Mouse (Mus musculus) gastrocnemius, postnatal 36 days (tissue): ENCODE data around the gene Acap3. TPM values are rescaled to one million over a fixed set of nuclear protein-coding genes. Genes with fewer than 3 reads are reported as not detected.

Source experiments
- DNase-seq, 2 experiments: peaks; one replicate each; pipeline ENCODE4 v3.0.0; 2022
- intact Hi-C: fragments of 180-260 bp; cut with DNase I; formaldehyde crosslinking; loops from one replicate; pipeline ENCODE4 v1.15.1; 2025
- total RNA-seq, 2 experiments: library from RNA; stranded (reverse); gene quantifications; 2 replicates each; pipeline ENCODE4 v1.2.3; 2021

Gene Acap3
- total RNA-seq, 2 experiments from 2014 or later: 7.4 to 7.8 TPM

DNA sequence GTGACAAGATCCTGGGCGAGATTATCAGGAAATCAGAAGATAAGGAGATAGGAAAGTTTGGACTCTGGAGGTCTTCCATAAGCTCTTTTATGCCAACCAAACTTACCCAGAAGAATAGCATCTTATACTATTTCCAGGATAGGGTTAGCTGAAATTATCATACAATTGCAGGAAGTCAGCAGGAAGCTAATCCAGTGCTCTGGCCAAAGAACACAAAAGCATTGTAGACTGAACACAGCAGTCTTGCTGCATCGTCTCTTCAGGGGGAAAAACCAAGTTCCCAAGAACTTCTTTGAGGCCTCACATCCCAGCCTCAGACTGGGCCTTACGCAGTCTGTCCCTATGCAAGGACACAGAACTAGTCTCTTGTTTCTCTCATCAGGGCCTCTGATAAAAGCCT, 8.0 kb upstream of the Acap3 start:
- DNase-seq: no peak
- intact Hi-C loops: no loop called here

DNA sequence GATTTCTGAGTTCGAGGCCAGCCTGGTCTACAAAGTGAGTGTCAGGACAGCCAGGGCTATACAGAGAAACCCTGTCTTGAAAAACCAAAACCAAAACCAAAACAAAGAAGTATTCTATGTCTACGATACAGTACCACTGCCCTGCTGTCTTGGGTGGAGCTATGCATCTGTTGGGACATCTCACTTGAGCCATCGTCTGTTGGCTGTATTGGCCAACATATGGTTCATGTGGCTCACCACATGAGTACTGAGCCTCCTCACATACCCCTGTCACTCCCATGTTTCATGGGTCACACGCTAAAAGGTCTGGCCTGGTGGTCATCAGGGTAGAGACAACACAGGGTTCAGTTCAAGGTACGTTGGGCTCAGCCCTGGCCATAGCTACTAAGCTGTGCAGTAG, 5.3 kb upstream of the Acap3 start:
- intact Hi-C loops: no loop called here
- no peak for DNase-seq

DNA sequence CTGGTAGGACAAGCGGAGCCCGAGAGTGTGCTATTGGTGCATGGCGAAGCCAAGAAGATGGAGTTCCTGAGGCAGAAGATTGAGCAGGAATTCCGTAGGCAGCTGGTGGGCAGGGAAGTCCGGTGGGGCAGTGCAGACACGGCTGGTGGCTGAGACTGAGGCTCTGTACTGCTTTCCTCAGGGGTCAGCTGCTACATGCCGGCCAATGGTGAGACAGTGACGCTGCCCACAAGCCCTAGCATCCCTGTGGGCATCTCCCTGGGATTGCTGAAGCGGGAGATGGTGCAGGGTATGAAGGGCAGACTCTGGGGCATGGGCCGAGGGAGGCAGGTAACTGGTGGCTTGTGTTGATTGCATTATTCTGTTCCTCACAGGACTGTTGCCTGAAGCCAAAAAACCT, 3.9 kb upstream of the Acap3 start:
- intact Hi-C loops: no loop called here
- no peak for DNase-seq

DNA sequence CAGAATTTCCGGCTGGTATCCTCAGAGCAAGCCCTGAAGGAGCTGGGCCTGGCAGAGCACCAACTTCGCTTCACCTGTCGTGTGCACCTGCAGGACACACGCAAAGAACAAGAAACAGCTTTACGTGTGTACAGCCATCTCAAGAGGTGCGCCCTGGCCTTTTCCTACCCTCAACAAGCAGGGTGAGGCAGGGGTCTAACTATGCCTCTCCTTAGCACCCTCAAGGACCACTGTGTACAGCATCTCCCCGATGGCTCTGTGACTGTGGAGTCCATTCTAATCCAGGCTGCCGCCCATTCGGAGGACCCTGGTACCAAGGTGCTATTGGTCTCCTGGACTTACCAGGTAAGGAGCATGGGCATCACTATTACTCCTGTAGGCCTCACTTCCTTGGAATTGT, 3.4 kb upstream of the Acap3 start:
- no peak for DNase-seq
- intact Hi-C loops: no loop called here

DNA sequence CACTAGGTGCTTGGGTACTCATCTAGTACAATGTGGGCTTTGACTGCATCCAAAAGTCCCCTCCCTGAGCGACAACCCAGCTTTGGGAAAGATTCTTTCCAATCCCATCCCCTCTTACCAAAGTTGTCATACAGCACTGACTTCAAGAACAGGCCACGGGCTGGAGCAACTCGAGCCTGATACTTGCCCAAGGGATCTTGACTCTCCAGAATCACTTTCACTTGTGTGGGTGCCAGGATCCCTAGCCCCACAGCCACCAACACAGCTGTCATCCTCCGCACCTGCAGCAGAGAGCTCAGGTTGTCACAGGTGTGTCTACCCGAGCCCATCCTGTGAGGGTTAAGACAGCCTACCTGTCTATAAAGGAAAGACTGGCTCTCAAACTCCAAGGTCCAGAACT, 2.3 kb upstream of the Acap3 start:
- intact Hi-C loops: no loop called here

DNA sequence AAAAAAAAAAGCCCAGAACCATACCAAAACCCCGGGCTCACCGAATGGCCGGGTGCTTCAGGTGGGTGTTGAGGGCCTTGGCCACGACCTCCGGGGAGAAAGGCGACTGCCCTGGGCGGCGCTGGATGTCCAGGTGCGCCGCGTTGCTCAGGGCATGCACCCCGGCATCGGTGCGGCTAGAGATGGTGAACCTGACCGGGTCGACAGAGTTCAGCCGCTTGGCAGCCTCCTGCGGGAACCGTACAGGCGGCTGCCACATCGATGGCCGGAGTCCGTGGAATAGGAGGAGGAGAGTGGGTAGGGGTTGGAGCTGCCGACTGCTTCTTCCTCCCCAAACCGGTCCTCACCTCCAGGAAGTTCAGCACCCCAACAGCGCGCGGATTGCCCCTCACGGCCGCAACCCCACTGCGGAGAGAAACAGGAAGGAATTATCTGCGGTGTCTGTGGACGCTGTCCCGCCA, 581 bp upstream of the Acap3 start:
- DNase-seq: no peak
- intact Hi-C loops: loop anchor here (5.0 kb wide), 1 partner anchor 51 kb away; the partner anchor contains the start of gene Ube2j2

More for the DNA sequence above, 2.3 kb upstream of the Acap3 start:
- no peak for DNase-seq

DNA sequence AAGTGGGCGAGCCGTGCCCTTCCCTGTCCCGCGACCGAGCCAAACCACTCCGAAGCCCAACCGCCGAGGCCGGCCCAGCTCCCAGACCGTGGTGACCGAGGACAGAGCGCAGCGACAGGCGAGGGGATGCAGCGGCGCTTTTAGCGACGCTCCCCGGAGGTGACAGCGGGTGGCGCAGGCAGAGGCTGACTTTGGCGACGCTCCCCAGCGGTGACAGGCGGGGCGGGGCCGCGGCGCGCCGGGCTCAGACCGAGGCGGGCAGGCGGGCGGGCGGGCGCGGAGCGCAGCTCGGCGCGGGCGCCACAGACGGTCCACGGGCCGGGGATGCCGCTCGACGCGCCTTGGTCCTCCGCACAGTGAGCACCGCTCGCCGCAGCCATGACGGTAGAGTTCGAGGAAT, 395 bp downstream of the Acap3 start:
- intact Hi-C loops: loop anchor here (5.0 kb wide), 1 partner anchor 50 kb away; the partner anchor contains the start of gene Ube2j2

DNA sequence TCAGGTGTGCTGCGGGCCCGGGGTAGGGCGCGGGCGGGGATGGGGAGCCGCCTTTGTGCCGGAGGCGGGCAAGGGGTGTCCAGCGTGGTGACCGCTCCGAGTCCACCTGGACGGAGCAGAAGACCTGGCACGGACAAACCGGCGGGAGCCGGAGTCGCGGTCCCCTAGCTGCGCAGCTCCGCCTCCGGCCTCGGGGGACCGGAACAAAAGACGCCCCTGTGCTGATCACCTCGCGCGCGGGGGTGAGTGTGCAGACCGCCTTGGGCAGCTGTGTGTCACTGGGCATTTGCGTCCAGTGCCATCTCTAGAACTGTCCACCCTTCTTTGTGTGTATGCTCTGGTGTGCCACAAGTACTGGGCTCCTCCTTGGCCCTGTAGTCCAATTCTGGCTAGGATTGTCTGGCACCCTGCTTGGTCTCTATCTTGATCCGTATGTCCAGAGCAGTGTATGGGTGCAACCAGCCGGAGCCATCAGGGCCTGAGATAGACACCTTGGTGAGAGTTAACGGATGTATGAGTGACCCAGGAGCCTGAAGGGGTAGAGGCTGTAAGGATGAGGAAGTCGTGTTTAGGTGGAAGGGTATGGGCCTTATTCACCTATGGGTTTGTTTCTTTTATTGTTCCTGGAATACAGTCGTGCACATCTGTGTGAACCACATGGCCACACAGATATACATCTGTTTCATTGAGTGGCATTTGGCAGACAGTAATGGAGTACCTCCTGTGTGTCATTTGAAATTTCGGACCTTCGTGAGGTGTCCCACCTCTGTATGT, 1.0 kb downstream of the Acap3 start:
- DNase-seq: no peak
- intact Hi-C loops: loop anchor here (5.0 kb wide), 1 partner anchor 50 kb away; the partner anchor contains the start of gene Ube2j2

More for the DNA sequence above, 395 bp downstream of the Acap3 start:
- DNase-seq: peak; percentile 78 to 86

DNA sequence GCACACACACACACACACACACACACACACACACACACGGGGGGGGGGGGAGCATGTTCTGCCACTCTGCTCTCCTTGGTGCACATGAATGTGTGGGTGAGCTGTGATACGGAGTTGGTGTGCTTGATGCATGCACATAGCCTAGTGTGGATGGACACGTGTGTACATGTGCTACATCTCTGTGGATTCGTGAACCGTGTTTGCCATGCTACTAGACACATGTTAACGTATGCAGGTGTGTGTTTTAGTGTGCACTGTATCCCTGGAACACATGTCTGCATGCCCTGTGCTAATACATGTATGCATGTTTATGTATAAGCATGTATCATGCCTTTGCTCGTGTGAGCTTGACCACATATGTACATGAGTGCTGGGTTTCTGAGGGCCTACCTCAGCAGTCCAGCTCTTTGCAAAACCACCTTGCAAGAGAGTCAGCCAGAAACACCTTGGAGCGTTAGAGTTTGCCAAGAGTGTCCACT, 1.6 kb downstream of the Acap3 start:
- intact Hi-C loops: loop anchor here (5.0 kb wide), 1 partner anchor 49 kb away; the partner anchor contains the start of gene Ube2j2
- DNase-seq: no peak

DNA sequence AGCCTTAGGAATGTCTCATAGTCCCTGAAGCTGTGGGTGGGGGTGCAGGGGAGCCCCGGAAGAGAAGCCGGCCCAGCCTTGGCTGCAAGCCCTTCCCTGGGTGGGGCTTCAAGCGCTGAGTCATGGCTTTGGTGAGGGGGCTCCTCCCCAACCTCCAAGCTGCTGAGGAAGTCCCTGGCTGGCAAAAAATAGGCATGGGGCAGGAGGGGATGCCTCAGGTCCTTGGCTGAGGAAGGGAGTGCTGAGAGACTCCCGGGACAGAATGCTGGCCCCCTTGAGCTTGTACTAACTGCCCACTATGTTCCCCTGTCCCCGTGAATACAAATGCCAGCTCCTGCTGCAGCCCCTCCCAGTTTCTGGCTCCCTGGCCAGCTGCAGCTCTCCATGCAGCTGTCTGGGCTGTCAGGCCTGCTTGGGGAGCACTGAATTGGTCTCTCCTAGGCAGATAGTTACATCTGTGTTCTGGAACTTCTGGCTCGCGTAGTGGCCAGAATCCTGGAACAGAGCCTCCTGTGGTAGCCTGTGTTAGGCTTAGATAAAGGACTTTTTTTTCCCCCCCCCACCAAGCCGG, 2.8 kb downstream of the Acap3 start:
- peak; percentile 81 to 82 for DNase-seq
- intact Hi-C loops: loop anchor here (5.0 kb wide), 1 partner anchor 48 kb away; the partner anchor contains the start of gene Ube2j2

DNA sequence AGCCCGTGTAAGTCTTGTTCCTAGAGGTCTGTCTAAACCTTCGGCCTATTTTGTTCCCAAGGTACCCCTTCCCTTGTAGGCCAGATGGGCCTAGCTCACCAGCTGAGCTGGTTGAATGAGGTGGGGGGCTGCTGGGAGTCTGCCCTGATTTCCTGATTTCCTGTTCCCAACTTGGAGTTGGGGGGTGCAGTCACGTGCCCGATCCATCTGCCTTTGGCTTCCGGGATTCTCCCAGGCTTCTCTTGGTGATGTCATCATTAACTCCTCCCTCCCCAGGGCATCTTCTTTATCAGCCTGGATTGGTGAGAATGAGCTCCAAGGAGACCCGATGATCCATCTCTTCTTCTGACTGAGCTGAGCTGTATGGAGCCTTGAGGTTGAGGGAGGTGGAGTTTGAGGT, 3.6 kb downstream of the Acap3 start:
- intact Hi-C loops: no loop called here
- DNase-seq: peak in 1 of 2 experiments; percentile 67

DNA sequence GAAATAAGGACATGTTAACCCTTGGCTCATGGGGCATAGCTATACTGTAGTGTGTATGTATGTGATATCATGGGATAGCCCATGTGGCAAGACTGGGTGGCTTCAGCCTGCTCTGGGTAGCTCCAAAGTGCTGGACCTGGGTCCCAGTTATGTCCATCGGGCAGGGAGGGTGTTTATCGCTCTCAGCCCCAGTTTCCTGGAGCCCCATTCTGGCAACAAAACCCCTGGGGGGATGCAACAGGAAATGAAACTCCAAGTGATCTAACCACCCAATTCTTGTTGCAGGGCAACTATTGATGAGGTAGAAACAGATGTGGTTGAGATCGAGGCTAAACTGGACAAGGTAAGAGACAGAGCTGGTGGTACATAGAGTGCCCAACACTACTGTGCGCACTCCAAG, 4.2 kb downstream of the Acap3 start:
- DNase-seq: no peak
- intact Hi-C loops: no loop called here

DNA sequence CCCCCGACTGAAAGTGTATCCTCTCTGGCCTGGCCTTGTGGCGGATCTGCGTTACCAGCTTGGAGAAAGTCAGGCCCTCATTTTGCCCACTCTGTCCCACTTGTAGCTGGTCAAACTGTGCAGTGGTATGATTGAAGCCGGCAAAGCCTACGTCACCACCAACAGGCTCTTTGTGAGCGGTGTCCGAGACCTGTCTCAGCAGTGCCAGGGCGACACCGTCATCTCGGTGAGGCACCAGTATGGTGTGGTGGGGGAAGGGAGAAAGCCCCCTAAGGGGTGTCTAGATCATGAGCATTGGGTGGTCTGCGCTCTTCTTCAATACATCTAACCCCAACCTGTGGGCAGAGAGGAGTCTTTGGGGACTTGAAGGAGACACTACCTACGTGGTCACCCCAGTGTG, 4.8 kb downstream of the Acap3 start:
- no peak for DNase-seq
- intact Hi-C loops: no loop called here

DNA sequence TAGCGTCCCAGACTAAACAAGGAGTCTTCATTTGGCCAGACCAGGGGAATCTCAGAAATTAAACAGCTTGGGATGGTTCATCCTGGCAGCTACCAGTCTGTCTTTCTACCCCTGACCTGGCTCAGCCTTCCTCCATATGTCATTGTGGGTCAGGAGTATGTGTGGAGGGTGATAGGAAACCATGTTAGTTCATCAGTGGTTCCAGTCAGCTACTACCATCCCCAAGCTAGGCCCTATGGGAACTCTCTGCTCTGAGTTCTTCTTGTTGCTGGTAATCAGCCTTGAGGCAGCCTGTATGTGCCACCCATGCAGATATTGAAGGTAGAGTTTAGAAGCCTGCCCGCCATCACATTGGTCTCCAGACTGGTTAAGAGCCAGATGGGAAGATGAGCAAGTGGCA, 6.7 kb downstream of the Acap3 start:
- DNase-seq: no peak

DNA sequence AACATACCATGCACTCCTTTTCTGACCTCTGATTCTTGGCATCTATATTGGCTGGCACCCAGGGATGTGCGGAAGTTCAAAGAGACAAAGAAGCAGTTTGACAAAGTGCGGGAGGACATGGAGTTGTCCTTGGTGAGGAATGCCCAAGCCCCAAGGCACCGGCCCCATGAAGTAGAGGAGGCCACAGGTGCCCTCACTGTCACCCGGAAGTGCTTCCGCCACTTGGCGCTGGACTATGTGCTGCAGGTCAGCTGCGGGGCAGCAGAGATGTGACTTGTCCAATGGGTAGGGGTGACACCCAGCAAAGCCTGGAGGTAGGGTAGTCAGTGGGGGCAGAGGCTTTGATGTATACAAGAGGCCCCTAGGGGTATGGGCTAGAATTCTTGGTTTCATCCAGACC, 7.7 kb downstream of the Acap3 start:
- no peak for DNase-seq
- intact Hi-C loops: no loop called here

More for the DNA sequence above, 6.7 kb downstream of the Acap3 start:
- intact Hi-C loops: no loop called here

DNA sequence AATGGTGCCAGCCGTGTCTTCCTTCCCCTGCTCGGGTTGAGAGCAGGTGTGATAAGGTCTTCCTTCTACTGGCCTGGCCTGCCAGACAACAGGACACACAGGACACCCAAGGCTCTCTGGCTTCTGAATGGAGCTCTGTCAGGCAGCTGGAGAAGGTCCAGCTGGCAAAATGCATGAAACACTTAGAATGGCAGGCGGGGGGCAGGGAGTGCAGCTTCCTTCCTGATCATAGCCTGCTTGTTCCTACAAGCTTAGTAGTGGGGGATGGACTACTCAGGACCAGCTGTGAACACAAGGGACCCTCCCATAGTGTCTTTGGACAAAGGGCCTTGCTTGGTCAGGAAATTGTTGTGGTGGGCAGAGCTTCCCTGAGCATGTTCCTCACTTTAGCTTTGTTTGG, 9.6 kb downstream of the Acap3 start:
- DNase-seq: no peak
- intact Hi-C loops: no loop called here

DNA sequence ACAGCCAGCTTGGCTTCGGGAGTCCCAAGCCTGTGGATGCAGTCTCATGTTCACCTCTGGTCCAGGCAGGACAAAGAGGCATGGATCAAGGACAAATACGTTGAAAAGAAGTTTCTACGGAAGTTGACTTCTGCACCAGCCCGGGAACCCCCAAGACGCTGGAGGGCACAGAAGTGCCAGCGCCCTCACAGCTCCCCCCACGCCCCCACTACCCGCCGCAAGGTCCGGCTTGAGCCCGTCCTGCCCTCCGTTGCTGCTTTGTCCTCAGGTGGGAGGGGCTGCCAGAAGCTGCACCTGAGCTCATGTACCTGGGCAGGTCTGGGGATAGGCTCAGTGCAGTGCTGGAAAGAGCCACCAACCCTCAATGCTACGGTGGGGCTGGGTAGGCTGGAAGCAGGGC, 11.6 kb downstream of the Acap3 start:
- intact Hi-C loops: no loop called here
- DNase-seq: no peak

DNA sequence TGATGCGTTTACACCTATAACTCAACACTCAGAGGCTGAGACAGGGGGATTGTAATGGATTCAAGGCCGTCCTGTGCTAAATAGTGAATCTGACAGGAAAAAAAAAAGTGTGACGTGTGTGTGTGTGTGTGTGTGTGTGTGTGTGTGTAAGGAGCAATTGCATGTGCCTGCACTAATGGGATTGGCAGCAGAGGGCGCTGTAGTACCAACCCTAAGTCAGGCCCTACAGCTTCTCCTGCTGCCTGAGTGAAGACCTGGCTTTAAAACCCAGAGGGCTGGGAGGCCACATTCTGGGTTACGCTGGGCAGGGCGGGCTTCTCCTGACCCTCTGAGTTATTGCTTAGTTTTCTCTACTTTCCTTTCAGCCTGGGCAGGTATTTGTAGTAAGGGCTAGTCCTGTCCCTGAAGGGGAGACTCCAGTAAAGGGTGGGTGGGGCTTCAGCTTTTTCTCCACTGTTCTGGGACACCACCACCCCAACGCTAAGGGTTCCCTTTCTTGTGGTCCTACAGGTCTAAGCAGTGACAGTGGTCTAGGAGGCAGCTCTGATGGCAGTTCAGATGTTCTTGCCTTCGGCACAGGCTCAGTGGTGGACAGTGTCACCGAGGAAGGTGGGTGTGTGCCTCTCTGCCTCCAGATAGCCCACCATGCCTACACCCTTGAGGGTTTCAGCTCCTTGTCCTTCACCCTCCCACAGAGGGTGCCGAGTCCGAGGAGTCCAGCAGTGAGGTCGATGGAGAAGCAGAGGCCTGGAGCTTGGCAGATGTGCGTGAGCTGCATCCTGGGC, 12.9 kb downstream of the Acap3 start:
- DNase-seq: no peak
- intact Hi-C loops: no loop called here

DNA sequence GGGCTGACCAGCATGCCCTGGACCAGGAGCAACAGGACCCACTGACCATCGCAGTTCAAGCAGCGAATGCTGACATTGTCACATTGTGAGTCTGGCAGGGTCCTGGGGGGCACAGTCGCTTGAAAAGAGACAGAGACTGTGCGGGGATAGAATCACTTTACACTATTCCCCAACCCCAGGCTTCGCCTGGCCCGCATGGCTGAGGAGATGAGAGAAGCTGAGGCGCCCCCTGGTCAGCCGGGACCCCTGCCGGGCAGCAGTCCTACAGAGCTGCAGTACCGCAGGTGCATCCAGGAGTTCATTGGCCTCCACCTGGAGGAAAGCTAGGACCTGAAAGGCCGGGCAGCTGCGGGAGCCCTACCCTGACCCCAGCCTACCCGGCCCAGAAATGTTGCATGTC, 14.0 kb downstream of the Acap3 start:
- intact Hi-C loops: no loop called here
- no peak for DNase-seq

DNA sequence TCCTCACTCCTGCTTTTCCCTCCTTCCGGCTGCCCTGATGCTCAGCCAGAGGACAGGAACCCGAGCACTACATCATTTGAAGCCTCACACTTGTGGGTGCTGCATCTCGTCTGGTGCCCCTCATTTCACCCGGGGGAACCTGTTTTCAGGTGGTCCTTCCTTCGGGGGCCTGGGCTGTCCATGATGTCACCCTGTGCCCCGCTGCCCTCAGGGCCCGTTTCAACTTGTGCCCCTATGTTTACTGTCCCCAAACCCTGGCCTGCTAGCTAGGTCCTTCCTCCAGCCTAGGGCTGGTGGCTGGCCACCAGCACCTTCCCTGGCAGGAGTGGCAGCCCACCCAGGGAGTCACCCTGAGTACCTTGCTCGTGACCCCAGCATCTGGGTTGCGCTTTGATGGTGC, 14.5 kb downstream of the Acap3 start:
- DNase-seq: no peak
- intact Hi-C loops: no loop called here

DNA sequence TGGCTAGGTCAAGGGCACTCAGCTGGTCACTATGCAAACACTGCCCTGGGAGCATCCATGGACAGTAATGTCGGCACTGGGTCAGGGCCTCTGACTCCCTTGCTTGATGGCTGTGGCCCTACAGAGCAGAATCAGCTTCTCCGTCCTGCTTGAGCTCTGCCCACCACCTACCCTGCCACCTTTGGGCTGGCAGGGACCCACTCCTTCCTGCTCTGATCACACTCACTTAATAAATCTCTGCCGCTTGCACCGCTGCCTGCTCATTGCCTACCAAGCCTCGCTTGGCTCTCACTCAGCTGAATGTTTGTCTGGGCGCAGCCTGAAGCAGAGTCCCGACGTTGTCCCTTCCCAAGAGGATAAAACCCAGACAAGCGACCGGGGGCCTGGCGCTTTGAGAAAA, 15.4 kb downstream of the Acap3 start:
- DNase-seq: no peak
- intact Hi-C loops: no loop called here
